Mouse (Mus musculus): Measurements from ENCODE around the gene Bsg. TPM values are rescaled to one million over a fixed set of nuclear protein-coding genes. Genes with fewer than 3 reads are reported as not detected.

Gene Bsg
- polyA plus RNA-seq, 1 experiment from 2014 or later: 630 TPM

GRCm38 (mm10) chr10:79708668-79709067 lies 4.4 kb downstream of the Bsg start:
- DNase-seq (ENCODE audit: low spot score) (no peak), ATAC-seq (replicated peaks; ENCODE audit: insufficient number of reproducible peaks, low FRiP score, low TSS enrichment, low read depth) (no peak)
- H3K27ac ChIP-seq (replicated peaks; ENCODE audit: low read depth, low read length): no peak overlapping the region
- H3K4me1 ChIP-seq (ENCODE audit: control insufficient read depth, insufficient read depth, low read length): peaks cover 13% of the 10 kb centered on the region
- H3K9me3 ChIP-seq (replicated peaks; ENCODE audit: control insufficient read depth, low read length): no peaks in the 10 kb centered on the region
- H3K36me3 ChIP-seq (replicated peaks; ENCODE audit: control insufficient read depth, insufficient read depth, low read depth, low read length): peaks cover 8% of the 10 kb centered on the region
- H3K4me2 ChIP-seq (ENCODE audit: low read depth, low read length): no peak overlapping the region
- H3K9ac ChIP-seq (replicated peaks; ENCODE audit: low read length): no peak overlapping the region
- H3K4me3 ChIP-seq (ENCODE audit: low read depth, low read length): no peak overlapping the region
- 94% methylated on average over 21 of the region's 21 CpGs for WGBS
- H3K27me3 ChIP-seq (ENCODE audit: control insufficient read depth, insufficient read depth, low read length): no peaks in the 10 kb centered on the region

DNA sequence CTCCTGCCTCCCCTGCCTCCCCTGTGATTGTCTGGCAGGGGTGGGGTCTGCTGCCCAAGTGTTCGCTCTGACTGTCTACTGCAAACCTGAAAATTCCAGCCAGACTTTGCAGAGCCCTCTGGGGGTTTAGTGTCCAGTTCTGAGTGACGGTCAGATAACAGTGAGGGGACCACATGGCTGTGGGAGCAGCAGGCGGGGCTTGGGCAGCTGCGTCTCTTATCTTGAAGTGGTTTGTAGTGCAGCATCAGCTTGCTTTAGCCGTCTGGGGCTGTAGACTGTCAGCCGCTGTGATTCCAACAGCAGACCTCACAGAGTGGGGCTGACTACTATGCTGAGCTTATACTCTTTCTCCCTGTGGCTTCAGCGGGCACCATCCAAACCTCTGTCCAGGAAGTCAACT lies 5.0 kb downstream of the Bsg start:
- no peak for DNase-seq (ENCODE audit: low spot score)
- no peak for ATAC-seq (replicated peaks; ENCODE audit: insufficient number of reproducible peaks, low FRiP score, low TSS enrichment, low read depth)
- no peak overlapping the region for H3K27ac ChIP-seq (replicated peaks; ENCODE audit: low read depth, low read length)
- H3K36me3 ChIP-seq (replicated peaks; ENCODE audit: control insufficient read depth, insufficient read depth, low read depth, low read length): peaks cover 8% of the 10 kb centered on the region
- peaks cover 13% of the 10 kb centered on the region for H3K4me1 ChIP-seq (ENCODE audit: control insufficient read depth, insufficient read depth, low read length)
- no peaks in the 10 kb centered on the region for H3K27me3 ChIP-seq (ENCODE audit: control insufficient read depth, insufficient read depth, low read length)
- no peak overlapping the region for H3K4me2 ChIP-seq (ENCODE audit: low read depth, low read length)
- H3K4me3 ChIP-seq (ENCODE audit: low read depth, low read length): no peak overlapping the region
- WGBS: 78% methylated on average over 7 of the region's 7 CpGs
- no peaks in the 10 kb centered on the region for H3K9me3 ChIP-seq (replicated peaks; ENCODE audit: control insufficient read depth, low read length)
- no peak overlapping the region for H3K9ac ChIP-seq (replicated peaks; ENCODE audit: low read length)

GRCm38 (mm10) chr10:79712029-79712428 lies 7.7 kb downstream of the Bsg start:
- Histone ChIP-seq H3K4me3 (ENCODE audit: low read depth, low read length) (no peak overlapping the region), H3K36me3 (replicated peaks; ENCODE audit: control insufficient read depth, insufficient read depth, low read depth, low read length) (peaks cover 8% of the 10 kb centered on the region), H3K4me2 (ENCODE audit: low read depth, low read length) (no peak overlapping the region), H3K27ac (replicated peaks; ENCODE audit: low read depth, low read length) (no peak overlapping the region), H3K4me1 (ENCODE audit: control insufficient read depth, insufficient read depth, low read length) (peaks cover 4% of the 10 kb centered on the region; the same call in 1 of the 2 replicates), H3K9ac (replicated peaks; ENCODE audit: low read length) (no peak overlapping the region), H3K9me3 (replicated peaks; ENCODE audit: control insufficient read depth, low read length) (no peaks in the 10 kb centered on the region), H3K27me3 (ENCODE audit: control insufficient read depth, insufficient read depth, low read length) (peaks cover 20% of the 10 kb centered on the region)
- 86% methylated on average over 1 of the region's 1 CpGs for WGBS
- DNase-seq (ENCODE audit: low spot score) (peak; percentile 33), ATAC-seq (replicated peaks; ENCODE audit: insufficient number of reproducible peaks, low FRiP score, low TSS enrichment, low read depth) (no peak)

DNA sequence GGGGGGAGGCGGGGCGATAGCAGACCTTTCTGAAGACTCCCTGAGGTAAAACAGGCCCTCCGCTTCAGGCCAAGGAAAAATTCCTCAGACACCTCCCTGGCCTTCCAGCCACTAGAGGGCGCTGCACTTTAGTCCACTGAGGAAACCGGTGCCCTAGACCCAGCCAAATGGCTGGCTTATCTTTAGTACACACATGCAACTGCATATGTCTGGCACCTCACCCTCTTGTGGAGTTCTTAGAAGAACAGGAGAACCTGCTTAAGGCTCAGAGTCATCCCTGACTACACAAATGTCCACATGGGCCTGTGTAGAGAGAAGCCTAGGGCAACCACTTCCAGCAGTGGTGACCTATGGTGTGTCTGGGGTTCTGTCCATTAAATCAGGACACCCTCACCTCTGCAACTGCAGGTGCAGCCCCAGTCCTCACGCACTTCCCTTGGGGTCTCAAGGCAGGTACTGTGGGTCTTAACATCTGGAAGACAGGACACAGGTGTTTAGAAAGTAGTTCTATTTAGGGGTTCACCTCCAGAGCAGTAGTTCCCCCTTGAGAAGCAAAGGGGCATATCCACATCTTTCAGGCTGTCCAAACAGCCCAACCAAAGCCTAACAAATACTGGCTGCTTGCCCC lies 8.3 kb downstream of the Bsg start:
- Histone ChIP-seq H3K27ac (replicated peaks; ENCODE audit: low read depth, low read length) (no peak overlapping the region), H3K36me3 (replicated peaks; ENCODE audit: control insufficient read depth, insufficient read depth, low read depth, low read length) (peaks cover 8% of the 10 kb centered on the region), H3K27me3 (ENCODE audit: control insufficient read depth, insufficient read depth, low read length) (peaks cover 25% of the 10 kb centered on the region), H3K9me3 (replicated peaks; ENCODE audit: control insufficient read depth, low read length) (no peaks in the 10 kb centered on the region), H3K9ac (replicated peaks; ENCODE audit: low read length) (no peak overlapping the region), H3K4me2 (ENCODE audit: low read depth, low read length) (no peak overlapping the region), H3K4me3 (ENCODE audit: low read depth, low read length) (no peak overlapping the region), H3K4me1 (ENCODE audit: control insufficient read depth, insufficient read depth, low read length) (peaks cover 4% of the 10 kb centered on the region; the same call in 1 of the 2 replicates)
- DNase-seq (ENCODE audit: low spot score): peak; percentile 87
- ATAC-seq (replicated peaks; ENCODE audit: insufficient number of reproducible peaks, low FRiP score, low TSS enrichment, low read depth): peak; percentile 7; the same call in 1 of the 2 replicates
- WGBS: 20% methylated on average over 4 of the region's 6 CpGs

DNA sequence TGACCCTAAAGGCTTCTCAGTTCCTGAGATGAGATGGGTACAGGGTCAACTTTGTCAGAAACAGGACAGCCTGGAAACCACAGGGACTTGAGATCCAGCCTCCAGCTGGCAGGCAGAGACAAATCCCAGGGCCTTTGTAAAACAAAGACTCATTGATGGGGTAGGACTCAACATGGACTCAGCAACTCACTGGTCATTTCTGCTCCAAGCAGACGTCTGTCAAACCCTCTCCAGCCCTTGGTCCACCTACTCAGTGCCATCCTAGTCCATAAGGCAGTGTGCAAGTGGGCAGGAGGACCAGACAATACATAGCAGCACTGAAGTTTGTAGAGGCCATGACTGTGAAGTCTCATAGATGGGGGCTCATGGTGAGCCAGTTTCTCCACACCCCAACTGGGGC lies 8.9 kb downstream of the Bsg start:
- H3K4me3 ChIP-seq (ENCODE audit: low read depth, low read length): no peak overlapping the region
- H3K4me2 ChIP-seq (ENCODE audit: low read depth, low read length): no peak overlapping the region
- no peaks in the 10 kb centered on the region for H3K9me3 ChIP-seq (replicated peaks; ENCODE audit: control insufficient read depth, low read length)
- peaks cover 29% of the 10 kb centered on the region for H3K27me3 ChIP-seq (ENCODE audit: control insufficient read depth, insufficient read depth, low read length)
- ATAC-seq (replicated peaks; ENCODE audit: insufficient number of reproducible peaks, low FRiP score, low TSS enrichment, low read depth) (no peak), DNase-seq (ENCODE audit: low spot score) (no peak)
- no peak overlapping the region for H3K27ac ChIP-seq (replicated peaks; ENCODE audit: low read depth, low read length)
- no peak overlapping the region for H3K9ac ChIP-seq (replicated peaks; ENCODE audit: low read length)
- 36% methylated on average over 1 of the region's 1 CpGs for WGBS
- peaks cover 4% of the 10 kb centered on the region; the same call in 1 of the 2 replicates for H3K4me1 ChIP-seq (ENCODE audit: control insufficient read depth, insufficient read depth, low read length)
- H3K36me3 ChIP-seq (replicated peaks; ENCODE audit: control insufficient read depth, insufficient read depth, low read depth, low read length): peaks cover 8% of the 10 kb centered on the region

DNA sequence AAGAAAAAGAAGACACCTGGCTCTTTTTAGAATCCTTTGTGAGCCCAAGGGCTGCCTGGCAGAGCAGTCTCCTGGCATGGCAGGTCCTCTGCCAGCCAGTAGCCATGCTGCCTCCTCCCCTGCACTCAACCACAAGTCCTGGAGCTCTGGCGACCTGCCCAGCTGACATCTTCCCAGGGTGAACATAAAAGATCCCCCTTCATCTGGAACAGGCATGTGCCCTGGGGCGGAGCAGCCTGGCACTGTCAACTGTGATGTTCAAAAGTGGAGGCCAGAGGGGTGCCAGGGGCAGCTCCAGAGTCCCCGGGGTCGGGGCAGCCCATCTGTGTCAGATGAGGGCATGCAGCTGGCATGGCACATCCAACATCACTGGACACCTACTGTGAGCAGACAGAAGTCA lies 10.7 kb downstream of the Bsg start:
- H3K4me1 ChIP-seq (ENCODE audit: control insufficient read depth, insufficient read depth, low read length): peaks cover 4% of the 10 kb centered on the region; the same call in 1 of the 2 replicates
- H3K4me3 ChIP-seq (ENCODE audit: low read depth, low read length): no peak overlapping the region
- H3K9ac ChIP-seq (replicated peaks; ENCODE audit: low read length): no peak overlapping the region
- H3K9me3 ChIP-seq (replicated peaks; ENCODE audit: control insufficient read depth, low read length): no peaks in the 10 kb centered on the region
- no peak overlapping the region for H3K4me2 ChIP-seq (ENCODE audit: low read depth, low read length)
- no peak for ATAC-seq (replicated peaks; ENCODE audit: insufficient number of reproducible peaks, low FRiP score, low TSS enrichment, low read depth)
- peaks cover 29% of the 10 kb centered on the region for H3K27me3 ChIP-seq (ENCODE audit: control insufficient read depth, insufficient read depth, low read length)
- no peaks in the 10 kb centered on the region; the same call in none of the 2 replicates for H3K36me3 ChIP-seq (replicated peaks; ENCODE audit: control insufficient read depth, insufficient read depth, low read depth, low read length)
- H3K27ac ChIP-seq (replicated peaks; ENCODE audit: low read depth, low read length): no peak overlapping the region
- WGBS: 64% methylated on average over 4 of the region's 4 CpGs
- DNase-seq (ENCODE audit: low spot score): no peak

DNA sequence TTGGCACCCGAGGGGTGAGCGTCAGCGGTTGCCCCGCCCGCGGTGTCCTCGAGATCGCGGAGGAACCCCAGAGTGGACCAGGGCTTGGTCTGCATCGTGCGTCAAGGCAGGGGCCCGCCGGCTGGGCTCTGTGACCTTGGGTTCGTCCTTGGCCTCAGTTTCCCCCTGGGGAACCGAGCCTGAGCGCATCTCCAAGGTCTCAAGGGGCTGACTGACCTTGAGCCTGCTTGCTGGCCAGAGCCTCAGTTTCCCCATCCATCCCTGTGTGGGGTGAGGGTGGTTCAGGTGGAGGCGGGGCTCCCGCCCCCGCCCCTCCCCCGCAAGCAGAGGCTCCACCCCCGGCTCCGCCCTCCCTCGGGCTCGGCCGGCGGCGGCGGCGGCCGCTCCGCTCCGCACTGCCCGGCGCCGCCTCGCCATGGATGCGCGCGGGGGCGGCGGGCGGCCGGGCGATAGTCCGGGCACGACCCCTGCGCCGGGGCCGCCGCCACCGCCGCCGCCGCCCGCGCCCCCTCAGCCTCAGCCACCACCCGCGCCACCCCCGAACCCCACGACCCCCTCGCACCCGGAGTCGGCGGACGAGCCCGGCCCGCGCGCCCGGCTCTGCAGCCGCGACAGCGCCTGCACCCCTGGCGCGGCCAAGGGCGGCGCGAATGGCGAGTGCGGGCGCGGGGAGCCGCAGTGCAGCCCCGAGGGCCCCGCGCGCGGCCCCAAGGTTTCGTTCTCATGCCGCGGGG lies 12.1 kb downstream of the Bsg start, which contains the start of gene Hcn2:
TSS of gene Hcn2 (plus strand) at position 381 of the 734 bp plus-strand sequence.
- Histone ChIP-seq H3K4me3 (ENCODE audit: low read depth, low read length) (peak within 1 kb of the TSS; percentile 58), H3K36me3 (replicated peaks; ENCODE audit: control insufficient read depth, insufficient read depth, low read depth, low read length) (no peaks in the 10 kb centered on the region; the same call in 1 of the 2 replicates), H3K27ac (replicated peaks; ENCODE audit: low read depth, low read length) (no peak within 1 kb of the TSS), H3K9me3 (replicated peaks; ENCODE audit: control insufficient read depth, low read length) (no peaks in the 10 kb centered on the region), H3K27me3 (ENCODE audit: control insufficient read depth, insufficient read depth, low read length) (peaks cover 29% of the 10 kb centered on the region), H3K9ac (replicated peaks; ENCODE audit: low read length) (peak within 1 kb of the TSS; percentile 51), H3K4me2 (ENCODE audit: low read depth, low read length) (peak within 1 kb of the TSS; percentile 97), H3K4me1 (ENCODE audit: control insufficient read depth, insufficient read depth, low read length) (peaks cover 4% of the 10 kb centered on the region; the same call in 1 of the 2 replicates)
- ATAC-seq (replicated peaks; ENCODE audit: insufficient number of reproducible peaks, low FRiP score, low TSS enrichment, low read depth) (no peak), DNase-seq (ENCODE audit: low spot score) (no peak)
- 3% methylated on average over 45 of the region's 91 CpGs for WGBS

GRCm38 (mm10) chr10:79716988-79717355 lies 12.7 kb downstream of the Bsg start:
- Histone ChIP-seq H3K9me3 (replicated peaks; ENCODE audit: control insufficient read depth, low read length) (no peaks in the 10 kb centered on the region), H3K4me1 (ENCODE audit: control insufficient read depth, insufficient read depth, low read length) (peaks cover 4% of the 10 kb centered on the region; the same call in 1 of the 2 replicates), H3K27ac (replicated peaks; ENCODE audit: low read depth, low read length) (no peak overlapping the region), H3K4me2 (ENCODE audit: low read depth, low read length) (peak overlapping the region; percentile 97), H3K36me3 (replicated peaks; ENCODE audit: control insufficient read depth, insufficient read depth, low read depth, low read length) (no peaks in the 10 kb centered on the region; the same call in 1 of the 2 replicates), H3K9ac (replicated peaks; ENCODE audit: low read length) (peak overlapping the region; percentile 51), H3K27me3 (ENCODE audit: control insufficient read depth, insufficient read depth, low read length) (peaks cover 29% of the 10 kb centered on the region), H3K4me3 (ENCODE audit: low read depth, low read length) (peak overlapping the region; percentile 58)
- DNase-seq (ENCODE audit: low spot score) (no peak), ATAC-seq (replicated peaks; ENCODE audit: insufficient number of reproducible peaks, low FRiP score, low TSS enrichment, low read depth) (no peak)
- WGBS: 0% methylated on average over 39 of the region's 44 CpGs
